Mouse (Mus musculus) frontal cortex, adult (tissue): Measurements from ENCODE around the gene Foxd2.

Experiments used
- ATAC-seq: cut with Nextera tagmentation; 2 replicates; pipeline ENCODE4 v1.9.2; 2017; ENCODE audit warnings: mild to moderate bottlenecking, moderate library complexity, mixed read lengths; ENCODE audit not compliant: low TSS enrichment

Gene Foxd2

DNA sequence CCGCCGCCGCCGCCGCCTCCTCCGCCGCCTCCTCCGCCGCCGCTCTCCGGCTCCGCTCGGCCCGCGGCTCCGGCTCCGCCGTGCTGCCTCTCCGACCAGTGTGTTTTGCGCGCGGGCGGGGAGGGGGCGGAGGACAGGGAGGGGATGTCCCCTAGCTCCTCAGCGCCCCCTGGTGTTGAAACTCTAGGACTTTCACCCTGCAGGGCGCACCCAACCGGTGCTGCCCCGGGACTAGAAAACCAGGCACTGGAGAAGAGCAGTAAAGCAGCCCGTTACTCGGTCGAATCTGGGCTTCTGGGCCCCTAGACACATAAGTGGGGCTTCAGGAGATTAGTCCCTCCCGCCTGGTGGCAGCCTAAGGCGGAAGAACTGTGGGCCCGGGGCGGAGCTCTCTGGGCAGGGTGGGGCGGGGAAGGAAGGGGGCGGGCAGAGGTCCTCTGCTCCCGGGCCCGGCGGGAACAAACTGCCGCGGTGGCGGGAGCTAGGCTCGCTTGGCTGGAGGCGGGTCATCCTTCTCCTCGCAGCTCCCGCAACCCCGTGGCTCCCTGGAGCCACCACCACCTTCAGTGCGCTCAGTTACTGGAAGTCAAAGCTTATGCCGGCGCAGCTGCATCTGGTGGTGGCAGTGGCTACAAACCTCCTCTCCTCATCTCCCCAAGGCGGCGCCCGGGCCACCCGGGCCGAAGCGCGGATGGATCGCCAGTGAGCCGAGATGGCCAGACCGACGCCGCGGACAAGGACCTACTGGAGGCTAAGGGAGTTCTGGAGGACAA is at the start of gene Foxd2:
TSS of gene Foxd2 (minus strand) at position 45 of the 773 bp plus-strand sequence.
- ATAC-seq: peak; percentile 41; the same call in 1 of the 2 replicates

DNA sequence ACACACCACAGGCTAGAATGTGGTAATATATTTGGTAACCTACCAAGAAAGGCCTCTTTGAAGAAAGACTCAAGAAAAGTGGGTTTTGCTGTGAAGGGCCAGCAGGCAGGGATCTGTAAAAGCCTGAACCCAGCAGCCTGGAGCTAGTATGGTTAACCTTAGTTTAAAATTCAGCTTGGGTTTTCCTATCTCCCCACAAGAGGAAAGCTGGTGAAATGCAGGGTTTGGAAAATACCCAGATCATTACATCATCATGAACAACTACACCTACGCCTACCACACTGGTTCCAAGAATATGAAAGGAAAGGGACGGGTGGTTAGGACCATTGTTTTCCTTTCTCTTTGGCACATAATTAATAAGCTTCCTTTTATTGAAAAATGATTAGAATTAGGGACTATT is 49.6 kb upstream of the Foxd2 start:
- ATAC-seq: peak; percentile 47

DNA sequence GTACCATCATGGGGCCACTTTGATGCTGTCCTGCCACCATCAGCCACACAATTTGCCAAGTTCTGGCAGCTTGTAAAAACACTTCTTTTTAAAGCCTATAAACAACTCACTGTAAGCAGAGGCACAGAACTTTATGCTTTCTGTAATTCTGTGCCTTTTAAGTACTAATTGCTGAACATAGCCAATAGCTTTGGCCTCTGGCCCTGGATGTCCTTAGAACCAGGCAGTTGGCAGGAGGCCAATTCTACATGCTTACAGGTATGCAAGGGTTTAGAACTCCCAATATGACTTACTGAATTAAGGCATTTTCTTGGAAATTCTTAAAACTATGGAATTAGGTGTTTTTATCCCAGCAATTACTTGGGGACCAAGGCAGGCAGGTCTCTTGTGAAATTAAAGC is 48.7 kb upstream of the Foxd2 start:
- ATAC-seq: no peak

DNA sequence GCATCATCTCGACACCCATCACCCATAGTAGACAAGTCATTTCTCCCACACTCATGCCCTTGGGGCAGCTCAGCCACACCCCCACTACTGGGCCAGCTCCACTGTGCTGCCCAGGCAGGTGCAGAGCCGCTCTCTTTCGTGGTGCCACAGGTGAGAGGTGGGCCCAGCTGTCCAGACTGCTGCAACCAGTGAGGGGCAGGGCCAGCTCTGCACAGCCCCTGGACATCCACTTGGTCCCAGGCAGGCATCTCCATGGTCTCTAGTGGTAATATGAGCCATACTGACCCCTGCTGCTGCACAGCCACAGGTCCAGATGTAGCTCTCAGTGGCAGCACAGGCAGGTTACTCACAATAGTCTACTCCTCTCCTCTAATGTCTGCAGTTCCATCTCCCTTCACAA is 44.5 kb upstream of the Foxd2 start:
- ATAC-seq: no peak

DNA sequence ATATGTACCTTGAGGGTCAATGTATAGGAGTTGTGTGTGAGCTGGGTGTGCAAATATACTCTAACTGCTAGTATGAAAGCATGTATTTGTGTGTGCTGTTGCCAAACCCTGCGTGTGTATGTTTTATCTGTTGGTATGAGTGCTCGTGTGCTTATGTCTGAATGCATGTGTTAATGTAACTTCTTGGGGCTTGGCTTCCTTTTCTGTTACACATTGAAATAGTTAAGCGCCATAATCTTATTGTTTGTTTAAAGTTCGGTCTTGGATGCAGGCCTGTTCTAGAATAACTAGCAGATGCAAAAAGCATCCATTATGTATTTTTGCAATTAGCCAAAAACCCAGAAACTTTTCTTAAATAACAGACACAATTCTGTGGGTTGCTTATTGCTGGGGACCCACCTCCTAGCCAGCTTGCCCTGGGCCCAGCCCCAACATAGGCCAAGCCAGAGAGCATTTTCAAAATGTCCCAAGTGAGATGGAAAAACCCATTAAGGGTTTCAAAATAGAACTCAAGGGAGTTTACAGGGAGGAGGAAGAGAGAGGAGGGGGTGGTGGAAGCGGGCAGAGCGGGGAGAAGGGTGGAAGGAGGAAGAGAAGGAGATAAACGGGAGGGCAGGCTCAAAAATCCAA is 39.3 kb upstream of the Foxd2 start:
- no peak for ATAC-seq

DNA sequence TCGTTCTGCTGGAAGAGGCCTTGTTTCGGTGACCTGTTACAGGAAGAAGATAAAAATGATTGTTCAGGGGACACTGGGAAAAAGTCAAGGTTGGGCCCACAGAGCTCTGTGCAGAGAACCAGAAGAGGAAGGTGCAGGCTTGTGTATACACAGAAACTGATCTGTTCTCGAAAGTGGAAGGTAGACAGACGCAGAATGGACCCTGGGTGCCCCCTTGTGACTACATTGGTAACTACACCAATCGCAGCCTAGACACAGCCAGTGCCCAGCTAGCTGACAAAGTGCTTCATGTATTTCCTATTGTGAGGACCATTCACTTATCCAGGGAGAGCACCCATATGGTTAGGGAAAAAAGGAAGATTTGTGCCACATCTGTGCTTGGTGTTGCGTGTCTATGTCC is 38.7 kb upstream of the Foxd2 start:
- peak; percentile 97 for ATAC-seq

DNA sequence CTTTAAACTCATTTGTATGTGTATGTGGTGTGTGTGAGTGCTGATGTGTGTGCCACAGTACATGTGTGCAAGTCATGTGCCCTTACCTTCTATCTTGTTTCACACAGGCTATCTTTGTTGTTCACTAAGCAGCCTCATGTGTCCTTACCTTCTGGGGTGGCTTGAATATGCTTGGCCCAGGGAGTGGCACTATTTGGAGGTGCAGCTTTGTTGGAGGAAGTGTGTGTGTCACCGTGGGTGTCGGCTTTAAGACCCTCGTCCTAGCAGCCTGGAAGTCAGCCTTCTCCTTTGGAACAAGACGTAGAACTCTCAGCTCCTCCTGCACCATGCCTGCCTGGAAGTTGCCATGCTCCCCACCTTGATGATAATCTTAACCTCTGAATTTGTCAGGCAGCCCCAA is 37.7 kb upstream of the Foxd2 start:
- no peak for ATAC-seq

DNA sequence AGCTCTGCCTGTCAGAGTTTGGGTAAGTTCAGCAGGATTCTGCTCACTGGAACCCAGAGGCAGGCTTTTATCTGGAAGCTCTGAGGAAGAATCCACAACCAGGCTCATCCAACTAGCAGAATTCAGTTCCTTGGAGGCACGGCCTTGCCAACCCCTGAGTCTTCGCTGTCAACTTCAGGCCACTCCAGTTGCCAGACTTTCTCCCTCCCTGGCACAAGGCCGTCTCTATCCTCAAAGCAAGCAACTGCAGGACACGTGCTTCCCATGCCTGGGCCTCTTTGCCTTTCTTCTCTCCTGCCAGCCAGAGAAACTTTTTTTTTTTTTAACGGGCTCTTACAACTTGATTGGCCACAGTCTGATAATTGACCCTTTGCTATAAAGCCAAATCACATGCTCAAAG is 36.3 kb upstream of the Foxd2 start:
- no peak for ATAC-seq

DNA sequence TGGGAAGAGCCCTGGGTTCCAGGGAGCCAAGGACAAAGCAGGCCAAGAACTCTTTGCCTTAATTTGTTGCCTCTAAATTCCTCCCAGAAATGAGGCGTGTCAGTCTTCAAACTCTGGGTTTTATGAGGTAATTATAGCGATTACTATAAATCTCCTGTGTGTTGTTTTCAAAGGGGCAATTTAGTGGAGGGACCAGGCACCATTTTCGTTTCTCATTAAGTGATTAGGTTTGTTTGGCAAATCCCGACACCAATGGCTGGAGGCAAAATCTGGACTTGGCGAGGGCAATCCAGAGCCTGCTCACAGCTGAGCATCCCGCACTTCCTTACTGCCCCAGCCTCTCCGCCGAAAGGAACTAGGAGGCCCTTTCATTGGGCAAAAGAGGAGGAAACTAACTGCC is 33.9 kb upstream of the Foxd2 start:
- no peak for ATAC-seq

DNA sequence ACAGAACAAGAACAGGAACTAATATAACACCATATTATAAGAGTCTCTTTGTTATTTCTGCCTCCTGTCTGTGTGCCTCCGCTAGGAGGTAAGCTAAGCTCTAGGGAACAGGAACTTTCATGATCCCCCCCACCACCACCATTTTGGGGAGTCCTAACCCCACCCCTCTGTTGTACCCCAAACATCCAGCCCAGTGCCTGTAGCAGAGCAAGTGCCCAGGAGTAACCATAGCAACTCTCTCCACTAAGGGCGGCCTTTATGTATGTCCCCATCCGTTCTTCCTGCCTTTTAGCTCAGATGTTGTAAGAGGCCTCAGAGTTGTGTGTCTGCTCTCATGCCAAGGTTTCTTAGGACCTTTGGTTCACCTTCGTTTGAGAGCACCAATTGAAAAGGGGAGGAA is 33.4 kb upstream of the Foxd2 start:
- ATAC-seq: no peak

DNA sequence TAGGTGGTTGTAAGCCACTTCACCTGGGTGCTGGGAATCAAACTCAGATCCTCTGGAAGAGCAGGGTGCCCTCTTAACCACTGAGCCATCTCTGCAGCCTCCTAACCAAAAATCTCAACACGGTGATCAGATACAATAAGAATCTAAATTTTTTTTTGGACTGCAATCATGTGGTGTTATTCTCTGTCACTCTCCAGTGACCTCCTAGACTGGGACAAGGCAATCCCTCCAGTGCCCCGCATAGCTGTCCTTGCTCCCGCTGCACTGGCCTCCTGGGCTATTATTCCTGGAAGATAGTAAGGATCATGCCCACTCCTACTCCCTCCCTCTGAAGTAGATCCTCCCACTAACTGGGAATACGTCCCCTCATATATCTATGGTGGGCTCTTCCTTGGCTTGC is 32.6 kb upstream of the Foxd2 start:
- no peak for ATAC-seq

DNA sequence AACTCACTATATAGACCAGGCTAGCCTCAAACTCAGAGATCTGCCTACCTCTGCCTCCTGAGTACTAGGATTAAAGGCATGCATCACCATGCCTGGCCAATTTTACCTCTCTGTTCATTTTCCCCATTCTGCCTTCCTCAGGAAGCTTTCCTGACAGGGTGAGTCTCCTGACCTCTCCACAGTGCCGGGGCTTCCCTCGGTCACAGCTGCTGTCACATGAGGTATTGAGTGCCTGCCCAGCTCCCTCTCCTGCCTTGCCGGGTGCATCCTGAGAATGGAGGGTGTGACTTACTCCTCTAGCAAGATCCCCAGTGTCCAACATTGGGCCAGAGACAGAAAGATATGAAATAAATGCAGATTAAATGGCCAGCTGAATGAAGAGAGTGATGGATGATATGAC is 29.6 kb upstream of the Foxd2 start:
- ATAC-seq: no peak

DNA sequence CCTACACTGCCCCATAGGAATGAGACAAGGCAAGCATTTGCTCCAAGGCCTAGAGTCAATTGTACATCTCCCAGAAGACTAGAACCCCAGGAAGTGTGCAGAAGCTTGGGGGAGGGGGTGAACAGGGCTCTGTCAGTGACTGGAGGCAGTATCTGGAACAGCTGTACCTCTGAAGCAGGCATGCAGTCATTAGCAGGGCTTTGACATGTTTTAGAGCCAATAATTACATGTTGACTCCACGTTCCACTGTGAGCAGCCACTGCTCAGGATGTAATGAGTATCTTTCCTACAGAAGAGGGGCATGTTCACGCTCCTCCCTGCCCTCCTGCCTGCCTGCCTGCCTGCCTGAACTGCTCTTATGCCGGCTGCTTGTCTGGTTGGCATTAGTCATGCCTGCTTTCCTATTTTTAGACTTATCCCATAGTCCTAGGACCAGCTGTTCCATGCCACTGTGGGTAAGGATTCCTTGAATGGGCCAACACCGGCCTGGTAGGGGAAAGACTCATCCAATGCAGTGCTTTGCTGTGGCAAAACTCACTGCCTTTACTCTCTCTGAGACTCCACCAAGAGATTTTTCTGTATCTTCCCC is 28.9 kb upstream of the Foxd2 start:
- peak; percentile 57 for ATAC-seq

DNA sequence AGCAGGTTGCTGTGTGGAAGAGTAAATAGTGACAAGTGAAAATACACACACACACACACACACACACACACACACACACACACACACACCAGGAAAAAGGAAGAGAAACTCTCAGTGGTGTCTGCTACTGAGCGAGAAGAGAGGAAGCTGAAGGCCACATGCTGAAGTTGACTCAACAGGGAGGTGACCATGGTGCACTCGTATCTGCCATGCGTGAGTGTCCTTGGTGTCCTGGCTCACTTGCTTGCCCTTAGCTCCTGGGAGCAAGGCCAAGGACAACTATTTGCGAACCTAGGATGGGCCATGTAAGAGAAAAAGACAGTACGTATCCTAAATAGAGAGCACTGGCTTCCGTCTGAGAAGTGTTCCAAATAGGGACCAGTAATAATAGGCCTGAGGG is 25.5 kb upstream of the Foxd2 start:
- ATAC-seq: no peak

DNA sequence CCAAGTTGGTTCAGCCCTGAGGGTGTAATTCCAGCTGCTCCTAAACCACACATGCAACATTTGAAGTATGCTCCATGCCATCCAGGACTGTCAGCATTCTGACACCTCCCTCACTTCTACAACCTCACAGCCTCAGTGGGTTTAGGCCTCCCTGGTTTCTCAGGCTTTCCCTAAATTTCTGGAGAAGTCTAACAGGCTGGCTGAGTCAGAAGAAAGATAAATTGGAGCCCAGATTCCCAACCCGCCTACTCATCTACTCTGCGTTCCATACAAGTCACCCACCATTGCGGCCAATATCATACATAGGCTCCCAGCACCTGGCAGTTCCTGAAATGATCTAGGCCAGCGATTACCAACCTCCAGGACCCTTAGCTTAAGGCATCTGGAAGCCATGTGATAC is 24.1 kb upstream of the Foxd2 start:
- ATAC-seq: peak; percentile 70

DNA sequence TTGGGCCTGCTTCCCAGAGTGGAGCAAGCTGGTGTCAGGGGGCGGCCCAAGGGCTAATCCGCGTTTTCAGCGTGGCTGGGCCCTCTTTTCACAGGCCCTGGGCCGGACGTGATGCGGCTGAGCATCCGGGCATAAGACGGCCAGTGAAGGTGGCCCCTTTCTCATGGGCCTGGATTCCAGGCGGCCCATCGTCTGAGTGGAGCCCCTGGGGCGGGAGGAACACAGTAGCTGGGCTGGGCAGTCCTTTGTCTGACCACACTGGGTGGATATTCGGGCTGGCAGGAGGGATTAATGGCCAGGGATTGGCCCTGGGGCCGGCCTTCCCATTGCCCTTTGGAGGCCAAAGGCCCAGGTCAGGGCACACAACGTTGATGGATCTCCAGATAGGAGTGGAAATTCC is 20.5 kb upstream of the Foxd2 start:
- ATAC-seq: no peak

DNA sequence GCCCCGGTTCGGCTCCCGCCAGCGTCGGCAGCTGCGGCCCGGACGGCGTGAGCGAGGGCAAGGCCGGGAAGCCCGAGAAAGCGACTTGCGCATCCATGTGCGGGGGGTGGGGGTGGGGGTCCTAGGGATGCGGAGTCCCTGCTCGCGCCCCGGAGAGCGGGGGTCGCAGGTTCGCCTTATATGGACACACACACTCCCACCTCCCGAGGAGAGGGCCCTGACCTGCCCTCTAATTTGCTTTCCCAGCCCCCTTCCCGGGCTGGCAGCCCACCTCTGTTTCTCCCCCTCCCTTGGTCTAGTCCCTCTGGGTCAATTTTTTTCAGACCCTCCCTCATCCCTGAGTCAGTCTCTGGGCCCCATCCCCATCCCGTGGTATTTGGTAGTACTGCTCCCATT is 17.2 kb upstream of the Foxd2 start, which contains the start of gene Foxe3:
TSS of gene Foxe3 (minus strand) at position 97 of the 396 bp plus-strand sequence.
- ATAC-seq: no peak

DNA sequence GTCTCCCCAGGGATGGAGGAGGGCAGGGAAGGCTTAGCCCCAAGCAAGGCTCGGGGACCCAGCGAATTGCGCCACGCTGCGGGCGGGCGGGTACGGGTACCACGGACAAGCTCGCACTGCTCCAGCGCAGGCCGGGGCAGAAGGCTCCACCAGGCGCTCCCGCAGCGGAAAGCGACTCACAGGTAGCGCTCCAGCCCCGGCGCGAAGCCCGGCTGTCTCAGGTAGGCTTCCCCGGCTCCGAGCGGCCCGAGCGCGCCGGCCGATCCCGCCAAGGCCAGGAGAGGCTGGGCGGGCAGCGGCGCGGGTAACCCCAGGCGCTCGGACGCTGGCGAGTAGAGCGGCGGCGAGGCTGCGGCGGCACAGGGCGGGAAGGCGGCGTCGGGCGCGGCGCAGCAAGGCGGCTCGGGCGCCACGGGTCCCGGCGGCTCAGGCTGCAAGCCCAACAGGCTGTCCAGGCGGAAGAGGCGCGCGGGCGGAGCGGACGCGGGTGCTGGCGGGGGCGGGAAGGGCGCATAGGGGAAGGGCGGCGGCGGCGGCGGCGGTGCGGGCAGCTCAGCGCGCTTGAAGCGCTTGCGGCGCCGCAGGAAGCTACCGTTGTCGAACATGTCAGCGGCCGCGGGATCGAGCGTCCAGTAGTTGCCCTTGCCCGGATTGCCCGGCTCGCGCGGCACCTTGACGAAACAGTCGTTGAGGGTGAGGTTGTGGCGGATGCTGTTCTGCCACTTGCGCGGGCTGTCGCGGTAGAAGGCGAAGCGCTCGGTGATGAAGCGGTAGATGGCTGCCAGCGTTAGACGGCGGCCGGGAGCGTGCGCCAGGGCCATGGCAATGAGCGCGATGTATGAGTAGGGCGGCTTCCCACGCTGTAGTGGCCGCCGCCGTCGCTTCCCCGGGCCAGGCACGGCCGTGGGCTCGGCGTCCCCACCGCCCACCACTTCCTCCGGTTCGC is 16.6 kb upstream of the Foxd2 start:
- no peak for ATAC-seq

DNA sequence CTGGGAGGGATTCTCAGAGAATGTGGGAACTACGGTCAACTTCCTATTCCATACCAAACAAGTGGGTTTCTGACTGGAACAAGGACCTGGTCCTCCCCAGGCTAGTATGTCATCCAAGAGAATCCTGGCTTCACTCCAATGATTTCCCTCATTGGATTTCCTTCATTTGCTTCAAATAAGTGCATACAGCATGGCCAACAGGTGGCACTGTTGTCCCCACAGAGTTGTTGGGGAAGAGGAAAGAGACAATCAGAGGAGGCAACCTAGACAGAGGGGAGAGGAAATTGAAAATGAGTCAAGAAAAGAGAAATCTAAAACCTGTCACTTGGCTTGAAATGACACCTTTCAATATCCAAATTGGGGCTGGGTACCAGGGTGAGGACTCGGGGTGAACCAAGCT is 8.4 kb upstream of the Foxd2 start:
- no peak; the same call in 1 of the 2 replicates for ATAC-seq

DNA sequence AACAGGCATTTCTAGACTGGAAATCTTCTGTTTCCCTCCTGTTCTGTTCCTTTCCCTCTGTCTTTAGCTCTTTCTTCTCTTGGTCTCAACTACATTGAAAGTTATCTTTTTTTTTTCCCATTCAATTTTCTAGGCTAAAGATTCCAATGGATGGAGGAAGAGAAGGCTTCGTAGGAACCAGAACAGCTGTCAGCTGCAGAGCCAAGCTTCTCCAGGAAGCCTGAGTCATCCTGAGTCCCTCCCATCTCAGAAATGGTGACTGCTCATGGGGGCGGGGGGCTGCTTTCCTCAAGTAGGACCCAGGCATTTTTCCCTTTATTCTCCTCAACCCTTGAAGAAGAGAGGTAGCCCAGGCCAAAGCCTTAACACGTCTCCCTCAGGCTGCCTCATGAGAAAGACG is 7.4 kb upstream of the Foxd2 start:
- no peak for ATAC-seq

DNA sequence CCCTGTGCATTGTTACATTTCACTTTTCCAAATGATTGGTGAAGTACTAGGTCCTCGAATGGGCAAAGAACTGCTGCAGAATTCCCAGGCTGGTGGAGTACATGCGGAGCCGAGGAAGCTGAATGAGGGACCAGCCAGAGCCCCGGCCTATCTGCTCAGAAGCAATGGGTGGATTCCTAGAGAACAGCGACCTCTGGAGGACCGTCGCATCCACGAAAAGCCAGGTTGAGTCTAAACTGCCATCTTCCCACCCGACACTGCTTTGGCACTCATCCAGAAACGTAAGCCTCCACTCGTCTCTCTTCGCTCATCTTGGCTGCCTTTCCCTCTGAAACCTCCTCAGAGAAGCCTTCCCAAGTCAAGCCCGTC is 4.9 kb upstream of the Foxd2 start:
- ATAC-seq: peak; percentile 74
